Mouse (Mus musculus) cerebellum, postnatal 36 days (tissue): ENCODE measurements around the gene Uggt2.

ENCODE experiments used
- DNase-seq, 2 experiments: peaks; one replicate each; pipeline ENCODE4 v3.0.0; 2021 to 2022; ENCODE audit warnings: mixed read lengths in 2 of 2

The Uggt2 gene

GRCm38 (mm10) chr14:118980890-118981289, 118.3 kb downstream of the Uggt2 start:
- DNase-seq: no peak

GRCm38 (mm10) chr14:118980358-118980757, 118.9 kb downstream of the Uggt2 start:
- DNase-seq: no peak

- DNase-seq: no peak
These were observed 119.5 kb downstream of the Uggt2 start for GRCm38 (mm10) chr14:118979571-118980325.

- no peak for DNase-seq
These were observed 122.0 kb downstream of the Uggt2 start for GRCm38 (mm10) chr14:118977136-118977816.

- DNase-seq: no peak
These were observed 127.0 kb downstream of the Uggt2 start for GRCm38 (mm10) chr14:118972268-118972667.

- no peak for DNase-seq
These were observed 131.6 kb downstream of the Uggt2 start for GRCm38 (mm10) chr14:118967646-118968045.

GRCm38 (mm10) chr14:118965356-118966000, 133.8 kb downstream of the Uggt2 start:
- DNase-seq: no peak

- DNase-seq: no peak
These were observed 141.2 kb downstream of the Uggt2 start for GRCm38 (mm10) chr14:118958010-118958409.

GRCm38 (mm10) chr14:118951912-118952583, 147.2 kb downstream of the Uggt2 start:
- DNase-seq: peak in 1 of 2 experiments; percentile 14

- DNase-seq: no peak
These were observed 150.4 kb downstream of the Uggt2 start for GRCm38 (mm10) chr14:118948841-118949240.

GRCm38 (mm10) chr14:118944702-118945101, 154.5 kb downstream of the Uggt2 start:
- DNase-seq: no peak

- peak; percentile 7 to 19 for DNase-seq
These were observed 157.2 kb downstream of the Uggt2 start for GRCm38 (mm10) chr14:118942076-118942475.

- DNase-seq: no peak
These were observed 158.3 kb downstream of the Uggt2 start for GRCm38 (mm10) chr14:118940796-118941495.

GRCm38 (mm10) chr14:118938551-118938950, 160.7 kb downstream of the Uggt2 start:
- DNase-seq: peak in 1 of 2 experiments; percentile 17

- DNase-seq: peak; percentile 100
These were observed 161.4 kb downstream of the Uggt2 start, which contains the start of gene Dnajc3 for GRCm38 (mm10) chr14:118937533-118938492. TSS of gene Dnajc3 (plus strand) at chr14:118937976.

- DNase-seq: no peak
These were observed 162.3 kb downstream of the Uggt2 start for GRCm38 (mm10) chr14:118936952-118937351.

GRCm38 (mm10) chr14:118936236-118936635, 163.0 kb downstream of the Uggt2 start:
- DNase-seq: no peak
